Mouse (Mus musculus): ENCODE results near the gene Clcn6.

DNA sequence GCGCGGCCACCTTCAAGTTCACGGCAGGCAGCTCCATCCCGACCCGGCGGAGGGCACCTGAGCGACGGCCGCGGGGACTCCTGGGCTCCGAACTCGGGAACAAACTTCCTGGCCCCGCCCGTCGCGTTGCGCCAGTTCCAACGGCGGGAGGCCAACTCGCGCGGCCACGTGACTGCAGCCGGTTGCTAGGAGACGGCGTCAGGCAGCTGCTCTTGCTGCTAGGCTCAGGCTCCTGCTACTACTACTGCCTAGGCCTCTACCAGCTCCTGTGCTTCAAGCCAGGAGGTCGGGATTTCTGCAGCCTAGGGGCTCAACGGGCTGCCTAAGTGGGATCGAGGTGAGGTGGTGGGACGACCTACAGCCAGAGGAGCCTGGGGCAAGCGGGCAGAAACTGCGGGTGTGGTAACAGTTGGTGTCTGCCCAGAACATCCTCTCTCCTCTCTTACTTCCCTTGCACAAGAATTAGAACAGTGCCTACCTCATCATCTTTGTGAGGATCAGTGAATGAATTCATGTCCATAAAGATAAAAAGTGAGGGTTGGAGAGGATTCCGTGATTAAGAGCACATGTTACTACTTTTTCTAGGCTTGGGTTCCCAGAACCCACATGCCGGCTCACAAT, 49.4 kb upstream of the Clcn6 start, which contains the start of gene Agtrap:
- TF ChIP-seq POLR2A (IDR thresholded peaks at IDR 0.05; ENCODE audit: insufficient read depth, low read depth, low read length) (0 out of 2 replicates have a peak, but pooled peaks have one; percentile 27), CTCF (IDR thresholded peaks at IDR 0.05; ENCODE audit: insufficient read depth, low read depth, low read length) (no peak)
